Mouse (Mus musculus): ENCODE data around the gene Zswim8.

DNA sequence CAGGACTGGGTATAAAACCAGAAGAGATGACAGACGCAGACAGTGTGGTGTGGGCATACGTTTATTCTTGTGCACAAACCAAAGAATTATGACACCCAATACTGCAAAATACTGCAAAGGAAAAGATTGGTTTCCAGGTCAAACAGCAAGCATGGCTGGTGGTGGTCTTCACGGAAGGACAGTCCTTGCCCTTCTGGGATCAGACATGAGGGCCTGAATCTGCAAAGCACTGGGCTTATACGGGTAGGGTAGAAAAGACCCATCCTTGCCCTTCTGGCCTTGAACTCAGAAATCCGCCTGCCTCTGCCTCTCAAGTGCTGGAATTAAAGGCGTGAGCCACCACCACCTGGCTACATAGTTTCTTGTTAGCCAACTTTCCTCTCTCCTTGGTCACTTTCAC lies 48.5 kb upstream of the Zswim8 start:
- no peak for TF ChIP-seq CTCF (IDR thresholded peaks at IDR 0.05; ENCODE audit: insufficient read depth, low read length)
- no peak for TF ChIP-seq POLR2A (IDR thresholded peaks at IDR 0.05; ENCODE audit: borderline replicate concordance, extremely low read depth, low read depth, low read length)

Measured in lung, adult 2 months (tissue).